Mouse (Mus musculus): Measurements from ENCODE around the gene Mapk11. TPM values are rescaled to one million over a fixed set of nuclear protein-coding genes. Genes with fewer than 3 reads are reported as not detected.

Mapk11 gene
- 3.5 TPM for polyA plus RNA-seq (2014; fragmentation: Illumina TruSeq; extraction: RNeasy Lipid Tissue Mini Kit (QIAGEN cat#74804); ENCODE audit: low read depth, low replicate concordance)

DNA sequence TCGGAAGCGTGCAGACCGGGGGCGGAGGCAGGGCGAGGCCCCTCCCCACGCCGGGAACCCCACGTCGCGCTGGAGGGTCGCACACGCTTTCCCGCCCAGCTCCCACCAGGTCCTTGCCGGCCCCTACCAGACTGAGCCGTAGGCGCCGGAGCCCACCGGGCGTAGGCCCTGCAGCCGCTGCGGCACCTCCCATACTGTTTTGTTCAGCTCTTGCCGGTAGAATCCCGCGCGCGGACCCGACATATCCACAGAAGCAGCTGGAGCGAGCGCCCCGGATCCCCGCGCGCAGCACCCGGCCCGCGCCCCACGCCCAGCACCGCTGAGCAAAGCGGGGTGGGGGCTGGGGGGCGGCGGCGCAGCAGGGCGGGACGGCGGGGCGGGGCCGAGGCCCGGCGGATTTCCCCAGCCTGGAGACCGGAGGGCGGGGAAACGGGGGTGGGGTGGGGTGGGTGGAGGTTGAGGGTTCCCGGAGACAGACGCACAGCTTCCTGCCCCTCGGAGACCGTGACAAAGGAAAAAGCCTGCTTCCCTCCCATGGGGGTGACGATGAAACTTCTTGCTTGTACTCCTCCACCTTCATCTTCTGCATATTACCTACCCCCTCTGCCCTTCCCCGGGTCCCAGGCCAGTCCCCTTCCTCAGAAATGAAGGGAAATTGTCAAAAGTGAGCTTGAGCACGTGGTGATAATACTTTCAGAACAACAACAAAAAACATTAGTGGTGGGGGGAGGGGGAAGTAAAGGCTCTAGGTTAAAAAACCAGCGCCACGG, at the start of gene Mapk11:
Gene Mapk11 (minus strand): TSS at position 358 of the 770 bp plus-strand sequence.

DNA sequence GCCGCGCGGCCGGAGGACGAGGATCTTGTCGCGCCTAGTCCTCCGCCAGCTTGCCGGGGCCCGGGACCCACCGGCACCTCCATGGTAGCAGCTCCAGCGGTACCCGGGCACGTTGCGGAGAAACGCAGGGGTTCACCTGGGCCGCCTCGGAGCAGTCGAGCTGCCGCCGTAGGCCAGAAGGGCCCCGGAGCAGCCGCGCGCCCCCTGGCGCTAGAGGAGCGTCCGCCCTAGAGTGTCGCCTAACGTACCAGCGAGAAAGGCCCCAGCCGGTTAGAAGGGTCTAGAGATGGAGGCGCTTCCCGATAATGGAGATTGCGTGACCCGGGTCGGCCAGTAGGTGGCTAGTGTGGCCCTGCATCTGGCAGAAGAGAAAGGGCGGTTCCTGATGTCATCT, 46.9 kb upstream of the Mapk11 start, which contains the start of gene Dennd6b:
Gene Dennd6b (minus strand): TSS at position 184 of the 394 bp plus-strand sequence.

DNA sequence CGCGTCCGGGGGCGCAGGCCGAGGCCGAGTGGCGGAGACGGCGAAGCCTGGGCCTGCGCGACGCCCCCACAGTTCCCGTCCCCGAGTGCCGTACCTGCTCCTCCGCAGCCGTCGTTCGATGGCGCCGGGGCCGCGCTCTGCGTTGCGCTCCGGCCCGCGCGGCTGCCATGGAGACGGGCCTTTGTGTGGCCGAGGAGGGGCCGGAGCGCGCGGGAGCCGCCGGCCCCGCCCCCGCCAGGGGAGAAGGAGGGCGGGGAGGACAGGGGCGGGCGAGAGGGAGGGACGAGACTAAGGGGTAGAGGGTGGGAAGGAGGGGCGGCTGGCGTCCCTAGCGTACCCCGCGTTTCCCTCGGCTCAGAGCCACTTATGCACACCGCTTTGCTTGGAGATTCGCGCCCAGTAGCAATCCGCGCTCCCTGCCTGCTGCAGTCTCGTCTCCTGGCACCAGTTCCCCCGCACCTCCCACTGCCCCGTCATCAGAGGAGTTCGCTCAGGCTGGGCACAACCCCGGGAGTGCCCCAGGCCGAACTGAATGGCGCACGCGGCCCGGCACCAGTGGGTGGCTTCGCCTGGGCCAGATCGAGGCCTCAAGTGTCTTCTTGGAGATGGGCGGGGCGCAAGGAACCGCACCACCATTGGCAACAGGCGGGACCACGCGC, 31.3 kb upstream of the Mapk11 start, which contains the start of gene Plxnb2:
Gene Plxnb2 (minus strand): TSS at position 218 of the 659 bp plus-strand sequence.

DNA sequence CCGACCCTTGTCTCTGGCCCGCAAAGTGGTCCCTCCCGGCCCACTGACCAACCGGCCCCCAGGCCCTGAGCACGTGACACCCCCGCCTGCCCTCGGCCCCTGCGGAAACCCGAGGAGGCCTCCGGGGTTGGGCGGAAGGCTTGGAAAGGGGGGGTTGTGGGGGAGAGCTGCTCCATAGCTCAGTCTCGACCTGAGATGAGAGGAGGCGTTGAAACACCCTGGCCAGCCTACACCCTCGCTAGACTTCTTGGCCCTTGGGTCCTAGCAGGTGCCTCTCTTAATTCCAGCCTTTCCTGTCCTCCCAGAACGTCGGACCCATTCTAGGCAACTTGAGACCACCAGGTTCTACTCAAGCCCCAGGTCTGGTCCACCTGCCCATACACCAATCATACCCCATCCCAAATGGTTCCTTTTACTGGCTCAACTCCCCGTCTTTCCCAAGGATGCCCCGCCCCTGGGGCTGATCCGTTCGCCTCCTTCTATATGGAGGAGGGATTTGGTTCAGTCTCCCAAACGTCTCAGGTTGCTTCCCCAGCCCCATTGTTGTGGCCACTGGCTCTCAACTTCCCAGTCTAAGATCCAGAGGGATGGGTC, 8.7 kb downstream of the Mapk11 start, which contains the start of gene Mapk12:
Gene Mapk12 (minus strand): TSS at position 45 of the 594 bp plus-strand sequence.

DNA sequence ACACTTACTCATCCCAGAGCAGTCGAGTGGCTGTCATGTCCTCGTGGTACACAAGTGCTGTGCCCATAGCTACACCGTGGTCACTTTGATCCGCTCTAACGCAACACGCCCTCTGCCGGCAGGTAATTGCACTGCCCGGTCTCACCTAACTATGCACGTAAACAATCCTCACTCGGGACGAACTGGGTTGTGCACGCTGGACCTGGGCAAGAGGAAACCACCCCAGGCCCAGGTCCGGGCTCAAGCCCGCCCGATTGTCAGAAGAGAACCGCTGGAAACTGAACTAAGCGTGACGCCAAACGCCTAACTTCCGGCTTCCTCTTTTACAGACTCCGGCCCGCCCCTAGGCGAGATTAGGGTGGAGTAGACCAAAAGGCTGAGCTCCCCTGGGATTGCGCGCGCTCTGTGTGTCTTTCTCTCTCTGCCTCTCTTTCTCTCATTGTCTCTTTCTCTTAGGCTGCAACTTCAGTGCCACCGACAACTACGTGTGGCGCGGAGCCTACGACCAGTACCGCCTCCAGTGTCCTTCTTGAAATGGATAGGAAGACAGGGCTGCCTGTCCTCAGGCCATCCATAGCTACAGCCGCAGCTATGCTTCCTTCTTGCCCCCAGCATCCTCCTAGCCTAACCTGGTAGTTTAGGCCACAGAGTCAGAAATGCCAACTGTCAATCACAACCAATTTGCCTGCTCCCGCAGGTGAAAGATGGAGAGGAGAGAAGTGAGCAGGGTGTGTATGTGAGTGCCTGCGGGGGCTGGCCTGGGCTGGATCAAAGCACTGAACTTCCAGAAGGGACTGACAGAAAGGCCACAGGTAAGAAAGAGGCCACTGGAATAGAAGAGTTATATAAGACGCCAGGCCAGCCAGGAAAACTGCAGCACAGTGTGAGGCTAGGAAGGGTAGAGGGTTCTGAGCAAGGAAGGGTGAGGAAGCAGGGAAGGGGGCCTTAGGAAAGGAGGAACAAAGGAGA, 20.8 kb downstream of the Mapk11 start, which contains the start of gene Hdac10:
Gene Hdac10 (minus strand): TSS at position 319 of the 969 bp plus-strand sequence.

DNA sequence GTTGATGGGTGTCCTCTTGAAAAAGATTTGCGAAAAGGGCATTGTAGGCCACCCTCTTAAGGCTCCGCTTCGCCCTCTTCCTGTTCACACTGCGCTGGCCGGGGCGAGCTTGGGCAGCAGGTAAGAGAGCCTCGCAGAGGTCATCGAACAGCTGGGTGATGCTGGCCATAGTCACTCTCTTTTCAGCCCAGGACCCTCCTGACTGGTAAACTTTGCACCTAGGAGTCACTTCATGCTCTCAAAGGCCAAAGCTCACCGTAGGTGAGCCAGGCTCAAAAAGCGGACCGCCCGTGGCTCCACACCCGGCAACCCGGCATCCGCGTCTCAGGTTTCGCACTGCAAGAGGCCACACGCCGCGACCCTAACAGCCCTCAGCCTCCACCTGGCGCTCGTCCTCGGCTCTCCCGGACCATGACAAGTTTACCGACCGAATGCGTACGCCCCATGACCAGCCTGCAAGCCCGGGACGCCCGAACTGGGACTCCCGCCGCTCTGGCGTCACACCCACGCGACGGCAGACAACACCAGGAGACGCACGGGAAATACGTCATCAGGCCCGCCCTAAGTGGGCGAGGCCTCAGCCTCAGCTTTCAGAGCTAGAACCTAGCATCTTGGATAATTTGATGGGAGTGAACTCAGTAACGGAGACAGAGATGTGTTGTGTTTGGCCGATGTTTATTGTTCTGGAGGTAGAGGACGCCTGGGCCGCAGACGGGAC, 26.6 kb downstream of the Mapk11 start, which contains the start of gene Tubgcp6:
Gene Tubgcp6 (minus strand): TSS at position 464 of the 718 bp plus-strand sequence.

Other genes starting within 250 kb of the Mapk11 start
- gene Ttll8, start 195.2 kb downstream of the Mapk11 start, polyA plus RNA-seq (2014; fragmentation: Illumina TruSeq; extraction: RNeasy Lipid Tissue Mini Kit (QIAGEN cat#74804); ENCODE audit: low read depth, low replicate concordance) = not detected
- not detected for gene Mlc1, start 170.6 kb downstream of the Mapk11 start, polyA plus RNA-seq (2014; fragmentation: Illumina TruSeq; extraction: RNeasy Lipid Tissue Mini Kit (QIAGEN cat#74804); ENCODE audit: low read depth, low replicate concordance)
- 68.0 TPM for gene Mov10l1, start 166.7 kb downstream of the Mapk11 start, polyA plus RNA-seq (2014; fragmentation: Illumina TruSeq; extraction: RNeasy Lipid Tissue Mini Kit (QIAGEN cat#74804); ENCODE audit: low read depth, low replicate concordance)
- 1.3 TPM for gene Panx2, start 89.9 kb downstream of the Mapk11 start, polyA plus RNA-seq (2014; fragmentation: Illumina TruSeq; extraction: RNeasy Lipid Tissue Mini Kit (QIAGEN cat#74804); ENCODE audit: low read depth, low replicate concordance)
- gene Trabd, start 74.5 kb downstream of the Mapk11 start, polyA plus RNA-seq (2014; fragmentation: Illumina TruSeq; extraction: RNeasy Lipid Tissue Mini Kit (QIAGEN cat#74804); ENCODE audit: low read depth, low replicate concordance) = 42.8 TPM
- 18.2 TPM for gene Selenoo, start 60.5 kb downstream of the Mapk11 start, polyA plus RNA-seq (2014; fragmentation: Illumina TruSeq; extraction: RNeasy Lipid Tissue Mini Kit (QIAGEN cat#74804); ENCODE audit: low read depth, low replicate concordance)
- gene Tubgcp6, start 26.5 kb downstream of the Mapk11 start, polyA plus RNA-seq (2014; fragmentation: Illumina TruSeq; extraction: RNeasy Lipid Tissue Mini Kit (QIAGEN cat#74804); ENCODE audit: low read depth, low replicate concordance) = 9.0 TPM
- 12.0 TPM for gene Hdac10, start 20.9 kb downstream of the Mapk11 start, polyA plus RNA-seq (2014; fragmentation: Illumina TruSeq; extraction: RNeasy Lipid Tissue Mini Kit (QIAGEN cat#74804); ENCODE audit: low read depth, low replicate concordance)
- gene Mapk12, start 8.9 kb downstream of the Mapk11 start, polyA plus RNA-seq (2014; fragmentation: Illumina TruSeq; extraction: RNeasy Lipid Tissue Mini Kit (QIAGEN cat#74804); ENCODE audit: low read depth, low replicate concordance) = 34.4 TPM
- gene Plxnb2, start 31.2 kb upstream of the Mapk11 start, polyA plus RNA-seq (2014; fragmentation: Illumina TruSeq; extraction: RNeasy Lipid Tissue Mini Kit (QIAGEN cat#74804); ENCODE audit: low read depth, low replicate concordance) = 81.6 TPM
- gene Dennd6b, start 46.9 kb upstream of the Mapk11 start, polyA plus RNA-seq (2014; fragmentation: Illumina TruSeq; extraction: RNeasy Lipid Tissue Mini Kit (QIAGEN cat#74804); ENCODE audit: low read depth, low replicate concordance) = 16.5 TPM
- 49.4 TPM for gene Ppp6r2, start 61.9 kb upstream of the Mapk11 start, polyA plus RNA-seq (2014; fragmentation: Illumina TruSeq; extraction: RNeasy Lipid Tissue Mini Kit (QIAGEN cat#74804); ENCODE audit: low read depth, low replicate concordance)
- gene Sbf1, start 165.7 kb upstream of the Mapk11 start, polyA plus RNA-seq (2014; fragmentation: Illumina TruSeq; extraction: RNeasy Lipid Tissue Mini Kit (QIAGEN cat#74804); ENCODE audit: low read depth, low replicate concordance) = 45.0 TPM
- not detected for gene Adm2, start 173.1 kb upstream of the Mapk11 start, polyA plus RNA-seq (2014; fragmentation: Illumina TruSeq; extraction: RNeasy Lipid Tissue Mini Kit (QIAGEN cat#74804); ENCODE audit: low read depth, low replicate concordance)
- gene Miox, start 184.8 kb upstream of the Mapk11 start, polyA plus RNA-seq (2014; fragmentation: Illumina TruSeq; extraction: RNeasy Lipid Tissue Mini Kit (QIAGEN cat#74804); ENCODE audit: low read depth, low replicate concordance) = not detected
- 25.2 TPM for gene Lmf2, start 206.0 kb upstream of the Mapk11 start, polyA plus RNA-seq (2014; fragmentation: Illumina TruSeq; extraction: RNeasy Lipid Tissue Mini Kit (QIAGEN cat#74804); ENCODE audit: low read depth, low replicate concordance)
- 46.5 TPM for gene Ncaph2, start 206.1 kb upstream of the Mapk11 start, polyA plus RNA-seq (2014; fragmentation: Illumina TruSeq; extraction: RNeasy Lipid Tissue Mini Kit (QIAGEN cat#74804); ENCODE audit: low read depth, low replicate concordance)
- 23.0 TPM for gene Sco2, start 224.2 kb upstream of the Mapk11 start, polyA plus RNA-seq (2014; fragmentation: Illumina TruSeq; extraction: RNeasy Lipid Tissue Mini Kit (QIAGEN cat#74804); ENCODE audit: low read depth, low replicate concordance)
- 0.86 TPM for gene Tymp, start 227.4 kb upstream of the Mapk11 start, polyA plus RNA-seq (2014; fragmentation: Illumina TruSeq; extraction: RNeasy Lipid Tissue Mini Kit (QIAGEN cat#74804); ENCODE audit: low read depth, low replicate concordance)
- 2.5 TPM for gene Odf3b, start 229.7 kb upstream of the Mapk11 start, polyA plus RNA-seq (2014; fragmentation: Illumina TruSeq; extraction: RNeasy Lipid Tissue Mini Kit (QIAGEN cat#74804); ENCODE audit: low read depth, low replicate concordance)
- gene Klhdc7b, start 235.3 kb upstream of the Mapk11 start, polyA plus RNA-seq (2014; fragmentation: Illumina TruSeq; extraction: RNeasy Lipid Tissue Mini Kit (QIAGEN cat#74804); ENCODE audit: low read depth, low replicate concordance) = not detected

Data from heart, adult 10 weeks (tissue).